Mouse (Mus musculus): ENCODE measurements around the gene Pgbd1. TPM values are rescaled to one million over a fixed set of nuclear protein-coding genes. Genes with fewer than 3 reads are reported as not detected.

Gene Pgbd1
- total RNA-seq, 2 experiments from 2014 or later = 1.3 to 1.7 TPM

- intact Hi-C loops (cut with DNase I) = loop anchor here (1.0 kb wide), 4 partner anchors 25 to 91 kb away; partner anchors contain the start of genes Zkscan3, Zkscan4 and Zscan12
- Histone ChIP-seq H3K27ac (peak within 1 kb of the TSS; percentile 90), H3K4me3 (peak within 1 kb of the TSS; percentile 70)
- TF ChIP-seq CTCF (IDR thresholded peaks at IDR 0.05) = no peak
- peak; percentile 82 to 84 for DNase-seq (ENCODE audit: extremely low spot score in 1 of 2, low spot score in 2 of 2)
Observed at GRCm38 (mm10) chr13:21453449-21453848, 12.6 kb upstream of the Pgbd1 start, which contains the start of gene Zscan26. Gene Zscan26 (minus strand): TSS chr13:21453730.

GRCm38 (mm10) chr13:21453042-21453441, 12.2 kb upstream of the Pgbd1 start:
- intact Hi-C loops (cut with DNase I) = loop anchor here (1.0 kb wide), 4 partner anchors 25 to 91 kb away; partner anchors contain the start of genes Zkscan3, Zkscan4 and Zscan12
- Histone ChIP-seq H3K4me3 (peak overlapping the region; percentile 70), H3K27ac (peak overlapping the region; percentile 90)
- no peak for DNase-seq (ENCODE audit: extremely low spot score in 1 of 2, low spot score in 2 of 2)
- no peak for TF ChIP-seq CTCF (IDR thresholded peaks at IDR 0.05)

- Histone ChIP-seq H3K27ac (no peak overlapping the region), H3K4me3 (no peak overlapping the region)
- no peak for TF ChIP-seq CTCF (IDR thresholded peaks at IDR 0.05)
- intact Hi-C loops (cut with DNase I) = no loop called here
- DNase-seq (ENCODE audit: extremely low spot score in 1 of 2, low spot score in 2 of 2) = no peak
Observed at GRCm38 (mm10) chr13:21447856-21448614, 7.2 kb upstream of the Pgbd1 start.

GRCm38 (mm10) chr13:21446796-21447195, 5.9 kb upstream of the Pgbd1 start:
- DNase-seq (ENCODE audit: extremely low spot score in 1 of 2, low spot score in 2 of 2) = no peak
- no peak for TF ChIP-seq CTCF (IDR thresholded peaks at IDR 0.05)
- Histone ChIP-seq H3K4me3 (no peak overlapping the region), H3K27ac (no peak overlapping the region)
- intact Hi-C loops (cut with DNase I) = no loop called here

- peak overlapping the region; percentile 79; the same call in 1 of the 2 replicates for H3K27ac ChIP-seq
- TF ChIP-seq CTCF (IDR thresholded peaks at IDR 0.05) = no peak
- DNase-seq (ENCODE audit: extremely low spot score in 1 of 2, low spot score in 2 of 2) = no peak
- H3K4me3 ChIP-seq = peak overlapping the region; percentile 51
- intact Hi-C loops (cut with DNase I) = loop anchor here (2.0 kb wide), 1 partner anchor 32 kb away; no protein-coding TSS in a partner anchor
Observed at GRCm38 (mm10) chr13:21441207-21441572, 332 bp upstream of the Pgbd1 start.

GRCm38 (mm10) chr13:21435476-21435875, 5.4 kb downstream of the Pgbd1 start:
- intact Hi-C loops (cut with DNase I) = no loop called here
- no peak overlapping the region for H3K27ac ChIP-seq
- DNase-seq (ENCODE audit: extremely low spot score in 1 of 2, low spot score in 2 of 2) = no peak
- TF ChIP-seq CTCF (IDR thresholded peaks at IDR 0.05) = no peak
- H3K4me3 ChIP-seq = no peak overlapping the region

- no peak overlapping the region for H3K4me3 ChIP-seq
- H3K27ac ChIP-seq = no peak overlapping the region
- no peak for DNase-seq (ENCODE audit: extremely low spot score in 1 of 2, low spot score in 2 of 2)
- TF ChIP-seq CTCF (IDR thresholded peaks at IDR 0.05) = no peak
- intact Hi-C loops (cut with DNase I) = no loop called here
Observed at GRCm38 (mm10) chr13:21427631-21428030, 13.2 kb downstream of the Pgbd1 start.

- no peak overlapping the region for H3K27ac ChIP-seq
- no peak for TF ChIP-seq CTCF (IDR thresholded peaks at IDR 0.05)
- no peak overlapping the region for H3K4me3 ChIP-seq
- DNase-seq (ENCODE audit: extremely low spot score in 1 of 2, low spot score in 2 of 2) = no peak
- intact Hi-C loops (cut with DNase I) = no loop called here
Observed at GRCm38 (mm10) chr13:21423301-21423700, 17.6 kb downstream of the Pgbd1 start.

GRCm38 (mm10) chr13:21418865-21419264, 22.0 kb downstream of the Pgbd1 start:
- Histone ChIP-seq H3K4me3 (no peak overlapping the region), H3K27ac (no peak overlapping the region)
- no peak for DNase-seq (ENCODE audit: extremely low spot score in 1 of 2, low spot score in 2 of 2)
- TF ChIP-seq CTCF (IDR thresholded peaks at IDR 0.05) = no peak
- intact Hi-C loops (cut with DNase I) = no loop called here

GRCm38 (mm10) chr13:21417298-21418010, 23.4 kb downstream of the Pgbd1 start:
- Histone ChIP-seq H3K27ac (no peak overlapping the region), H3K4me3 (no peak overlapping the region)
- TF ChIP-seq CTCF (IDR thresholded peaks at IDR 0.05) = no peak
- no peak for DNase-seq (ENCODE audit: extremely low spot score in 1 of 2, low spot score in 2 of 2)
- intact Hi-C loops (cut with DNase I) = no loop called here

GRCm38 (mm10) chr13:21415750-21416149, 25.1 kb downstream of the Pgbd1 start:
- no peak for DNase-seq (ENCODE audit: extremely low spot score in 1 of 2, low spot score in 2 of 2)
- no peak for TF ChIP-seq CTCF (IDR thresholded peaks at IDR 0.05)
- Histone ChIP-seq H3K27ac (no peak overlapping the region), H3K4me3 (no peak overlapping the region)
- intact Hi-C loops (cut with DNase I) = no loop called here

GRCm38 (mm10) chr13:21415266-21415665, 25.6 kb downstream of the Pgbd1 start:
- intact Hi-C loops (cut with DNase I) = no loop called here
- H3K4me3 ChIP-seq = no peak overlapping the region
- DNase-seq (ENCODE audit: extremely low spot score in 1 of 2, low spot score in 2 of 2) = no peak

More at GRCm38 (mm10) chr13:21415266-21415665, 25.6 kb downstream of the Pgbd1 start:
- TF ChIP-seq CTCF (IDR thresholded peaks at IDR 0.05) = no peak
- H3K27ac ChIP-seq = no peak overlapping the region

All from left cerebral cortex, adult 2 months (tissue).